In the genomic region with DNA sequence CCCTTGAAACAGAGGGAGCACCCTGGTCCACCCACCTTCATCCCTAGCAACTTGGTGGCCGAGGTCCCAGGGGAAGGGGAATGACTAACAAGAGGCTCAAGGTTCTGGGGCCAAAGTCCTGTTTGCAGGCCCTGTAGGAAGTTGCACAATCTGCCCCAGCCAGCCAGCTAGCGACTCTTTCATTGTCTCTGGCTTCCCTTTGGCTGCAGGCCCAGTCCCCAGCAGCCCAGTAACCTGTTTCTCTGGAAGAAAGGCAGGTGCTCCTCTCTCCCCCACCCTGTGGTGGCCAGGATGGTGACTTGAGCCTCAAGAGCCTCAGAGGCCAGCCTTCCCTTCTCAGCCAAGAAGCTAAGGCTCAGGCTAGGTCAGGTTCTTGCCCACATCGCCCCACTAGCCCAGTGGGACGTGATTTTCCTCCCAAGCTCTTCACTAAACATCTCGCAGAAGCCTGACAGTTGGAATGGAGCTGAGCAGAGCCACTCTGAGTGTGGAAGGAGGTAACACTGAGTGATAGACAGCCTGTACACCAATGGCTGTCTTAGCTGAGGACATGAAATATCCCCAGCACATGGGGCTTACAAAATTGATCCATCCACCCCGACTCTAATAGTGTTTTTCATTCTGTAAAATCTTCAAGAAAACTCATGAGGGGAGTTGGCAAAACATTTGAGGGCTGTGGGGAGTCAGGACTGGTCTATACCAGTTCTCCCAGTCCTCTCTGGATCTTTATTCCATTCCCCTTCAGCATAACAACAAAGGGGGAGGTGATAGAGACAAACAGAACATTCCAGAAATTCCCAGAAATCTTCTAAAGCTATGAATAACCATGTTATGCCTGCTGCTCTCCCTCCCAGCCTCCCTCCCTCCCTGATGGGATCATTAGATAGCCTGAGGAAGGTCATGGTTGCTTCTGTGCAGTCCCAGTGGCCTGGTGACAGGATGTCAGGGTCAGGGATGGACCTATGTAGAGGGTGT, we compare ENCODE assay signal across 8 mouse cellular contexts. TPM values are rescaled to one million over a fixed set of nuclear protein-coding genes. Genes with fewer than 3 reads are reported as not detected.
DNase-seq lines count a peak whose midpoint lies in the region; ATAC-seq lines count a peak whose summit lies in the region.

No protein-coding gene starts in this region.

- DNase-seq in retina, postnatal 1 day, result peak; percentile 16
- no peak for DNase-seq in retina, embryonic 14.5 days (ENCODE audit: low spot score)
- peak; percentile 63 for DNase-seq in cerebellum, adult 8-10 months
- DNase-seq in heart, adult 9 months (ENCODE audit: low spot score in 2 of 2), result peak; percentile 85 to 88
- DNase-seq in kidney, postnatal 25 days, result peak; percentile 92 to 97
- DNase-seq in lung, postnatal 14 days, result peak; percentile 85
- DNase-seq in yolk sac, embryonic 10.5 days (ENCODE audit: low spot score), result peak; percentile 91

- ATAC-seq in inflammation-experienced regulatory T-cells, adult 6 months, result no peak

RNA-seq across cellular contexts. Expression of a gene that starts 25.2 kb away (rescaled TPM):
- 1 to 10 TPM; 3.0 to 6.2 (median 3.7) TPM for polyA plus RNA-seq in inflammation-experienced regulatory T-cells, adult 6 months (2017; shearing (Covaris generic))
